Mouse (Mus musculus): ENCODE results near the gene Dok4. TPM values are rescaled to one million over a fixed set of nuclear protein-coding genes. Genes with fewer than 3 reads are reported as not detected.

Dok4 gene
- polyA plus RNA-seq, 1 experiment from 2014 or later, result 112 TPM

DNA sequence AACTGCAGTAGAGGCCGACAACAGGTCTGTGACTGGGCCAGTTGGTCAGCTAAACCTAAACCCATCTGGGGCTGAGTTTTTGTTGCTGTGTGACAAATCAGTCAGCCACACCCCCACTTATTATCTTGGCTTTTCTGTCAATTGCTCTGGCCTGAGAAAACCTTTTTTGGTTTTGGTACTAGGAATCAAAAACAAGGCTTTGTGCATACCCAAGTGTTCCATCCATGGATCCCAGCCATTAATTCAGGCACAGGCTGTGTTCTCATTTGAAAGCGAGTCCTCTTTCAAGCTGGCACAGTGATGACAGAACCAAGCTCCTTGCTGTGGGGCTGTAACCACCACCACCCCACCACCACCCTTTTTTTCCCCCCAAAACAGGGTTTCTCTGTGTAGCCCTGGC, 54.7 kb downstream of the Dok4 start:
- no peak for ATAC-seq
- no peaks in the 10 kb centered on the region for H3K27me3 ChIP-seq (ENCODE audit: control insufficient read depth, insufficient read depth, low read depth, low read length)
- 80% methylated on average over 2 of the region's 2 CpGs for WGBS
- H3K9me3 ChIP-seq (replicated peaks; ENCODE audit: control insufficient read depth, low read length, poor library complexity, severe bottlenecking), result no peaks in the 10 kb centered on the region
- H3K4me1 ChIP-seq (ENCODE audit: control insufficient read depth, insufficient read depth, low read length), result no peaks in the 10 kb centered on the region
- H3K9ac ChIP-seq (ENCODE audit: low read depth, low read length), result no peak overlapping the region
- H3K4me2 ChIP-seq (ENCODE audit: low read length), result no peak overlapping the region
- no peak overlapping the region for H3K4me3 ChIP-seq (ENCODE audit: low read depth, low read length)
- H3K36me3 ChIP-seq (ENCODE audit: control insufficient read depth, insufficient read depth, low read length), result peaks cover 13% of the 10 kb centered on the region
- no peak overlapping the region for H3K27ac ChIP-seq (ENCODE audit: low read length)

DNA sequence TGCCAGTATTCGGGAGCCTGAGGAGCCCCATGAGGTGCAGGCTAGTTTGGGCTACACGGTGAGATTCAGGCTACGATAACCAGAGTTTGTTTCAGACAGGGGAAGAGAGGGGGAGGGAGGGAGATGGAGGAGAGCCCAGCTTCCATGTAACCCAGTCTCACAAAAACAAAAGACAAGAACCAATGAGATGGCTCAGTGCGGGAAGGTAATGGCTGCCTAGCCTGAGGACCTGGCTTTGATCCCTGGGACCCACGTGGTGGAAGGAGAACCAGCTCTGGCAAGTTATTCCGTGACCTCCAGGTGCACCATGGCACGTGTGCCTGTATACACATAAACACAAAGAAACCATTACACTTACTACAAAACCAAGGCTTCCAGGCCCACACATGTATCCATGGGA, 55.6 kb downstream of the Dok4 start:
- H3K9ac ChIP-seq (ENCODE audit: low read depth, low read length), result no peak overlapping the region
- no peak overlapping the region for H3K4me2 ChIP-seq (ENCODE audit: low read length)
- no peak overlapping the region for H3K27ac ChIP-seq (ENCODE audit: low read length)
- H3K27me3 ChIP-seq (ENCODE audit: control insufficient read depth, insufficient read depth, low read depth, low read length), result no peaks in the 10 kb centered on the region
- ATAC-seq, result no peak
- no peaks in the 10 kb centered on the region for H3K4me1 ChIP-seq (ENCODE audit: control insufficient read depth, insufficient read depth, low read length)
- WGBS, result 86% methylated on average over 7 of the region's 7 CpGs
- H3K36me3 ChIP-seq (ENCODE audit: control insufficient read depth, insufficient read depth, low read length), result peaks cover 13% of the 10 kb centered on the region
- no peaks in the 10 kb centered on the region for H3K9me3 ChIP-seq (replicated peaks; ENCODE audit: control insufficient read depth, low read length, poor library complexity, severe bottlenecking)
- no peak overlapping the region for H3K4me3 ChIP-seq (ENCODE audit: low read depth, low read length)

DNA sequence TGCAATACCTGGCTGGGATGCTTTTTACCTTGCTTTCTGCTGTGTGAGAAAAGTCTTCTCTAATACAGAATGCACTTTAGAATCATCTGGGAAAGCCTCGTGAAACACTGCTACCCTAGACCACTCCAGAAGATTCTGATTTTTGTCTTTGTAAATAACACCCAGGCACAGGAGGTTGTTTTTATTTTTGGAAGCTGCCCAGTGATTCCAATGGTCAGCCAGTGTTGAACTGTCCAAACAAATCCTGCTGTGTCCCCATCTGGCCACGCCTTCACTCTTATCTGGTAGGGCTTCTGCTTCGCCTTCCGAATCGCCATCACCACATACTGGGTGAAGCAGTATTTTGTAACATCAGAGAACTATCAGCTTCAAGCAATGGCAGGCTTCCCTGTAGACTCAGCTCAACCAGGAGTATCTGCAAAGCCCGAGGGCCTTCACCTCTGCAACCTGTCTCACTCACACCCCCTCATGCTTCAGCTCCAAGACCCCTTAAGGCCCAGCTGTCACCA, 56.4 kb downstream of the Dok4 start:
- Histone ChIP-seq H3K4me3 (ENCODE audit: low read depth, low read length) (no peak overlapping the region), H3K27ac (ENCODE audit: low read length) (no peak overlapping the region), H3K9me3 (replicated peaks; ENCODE audit: control insufficient read depth, low read length, poor library complexity, severe bottlenecking) (no peaks in the 10 kb centered on the region), H3K9ac (ENCODE audit: low read depth, low read length) (no peak overlapping the region), H3K27me3 (ENCODE audit: control insufficient read depth, insufficient read depth, low read depth, low read length) (no peaks in the 10 kb centered on the region), H3K4me1 (ENCODE audit: control insufficient read depth, insufficient read depth, low read length) (no peaks in the 10 kb centered on the region), H3K36me3 (ENCODE audit: control insufficient read depth, insufficient read depth, low read length) (peaks cover 10% of the 10 kb centered on the region), H3K4me2 (ENCODE audit: low read length) (no peak overlapping the region)
- 84% methylated on average over 6 of the region's 6 CpGs for WGBS
- ATAC-seq, result no peak

DNA sequence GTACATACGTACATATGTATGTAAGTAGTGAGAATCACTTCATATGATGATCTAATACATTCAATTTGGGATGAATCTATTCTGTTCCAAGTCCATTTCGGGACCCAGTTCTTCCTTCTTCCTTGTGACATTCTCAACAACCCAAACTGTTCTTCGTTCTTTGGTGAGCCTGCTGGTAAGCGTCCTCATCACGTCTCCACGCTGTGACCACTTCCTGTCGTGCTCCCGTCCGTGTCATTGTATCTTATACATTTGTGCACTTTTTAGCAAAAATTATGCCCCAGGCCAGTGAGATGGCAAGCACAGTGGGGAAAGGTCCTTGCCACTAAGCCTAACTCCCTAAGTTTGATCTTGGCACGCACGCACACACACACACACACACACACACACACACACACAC, 58.2 kb downstream of the Dok4 start:
- Histone ChIP-seq H3K27ac (ENCODE audit: low read length) (no peak overlapping the region), H3K36me3 (ENCODE audit: control insufficient read depth, insufficient read depth, low read length) (peaks cover 5% of the 10 kb centered on the region), H3K4me2 (ENCODE audit: low read length) (no peak overlapping the region), H3K27me3 (ENCODE audit: control insufficient read depth, insufficient read depth, low read depth, low read length) (no peaks in the 10 kb centered on the region), H3K9ac (ENCODE audit: low read depth, low read length) (no peak overlapping the region), H3K4me1 (ENCODE audit: control insufficient read depth, insufficient read depth, low read length) (peaks cover 2% of the 10 kb centered on the region; the same call in 1 of the 2 replicates), H3K9me3 (replicated peaks; ENCODE audit: control insufficient read depth, low read length, poor library complexity, severe bottlenecking) (no peaks in the 10 kb centered on the region), H3K4me3 (ENCODE audit: low read depth, low read length) (no peak overlapping the region)
- no peak for ATAC-seq
- 92% methylated on average over 11 of the region's 11 CpGs for WGBS

GRCm38 (mm10) chr8:94814556-94814955, 61.6 kb downstream of the Dok4 start:
- no peak overlapping the region for H3K27ac ChIP-seq (ENCODE audit: low read length)
- no peaks in the 10 kb centered on the region for H3K36me3 ChIP-seq (ENCODE audit: control insufficient read depth, insufficient read depth, low read length)
- 0% methylated on average over 1 of the region's 1 CpGs for WGBS
- H3K27me3 ChIP-seq (ENCODE audit: control insufficient read depth, insufficient read depth, low read depth, low read length), result no peaks in the 10 kb centered on the region
- H3K4me3 ChIP-seq (ENCODE audit: low read depth, low read length), result no peak overlapping the region
- H3K4me2 ChIP-seq (ENCODE audit: low read length), result no peak overlapping the region
- no peak overlapping the region for H3K9ac ChIP-seq (ENCODE audit: low read depth, low read length)
- ATAC-seq, result no peak
- peaks cover 8% of the 10 kb centered on the region for H3K4me1 ChIP-seq (ENCODE audit: control insufficient read depth, insufficient read depth, low read length)
- H3K9me3 ChIP-seq (replicated peaks; ENCODE audit: control insufficient read depth, low read length, poor library complexity, severe bottlenecking), result no peaks in the 10 kb centered on the region

Other genes with a start within 250 kb of the Dok4 start
- gene Arl2bp, start 209.7 kb downstream of the Dok4 start, polyA plus RNA-seq (2015; fragmentation: Nextera tagmentation; extraction: Ambion mirVana), result 179 and 183 TPM in 2 replicates
- gene Pllp, start 180.1 kb downstream of the Dok4 start, polyA plus RNA-seq (2015; fragmentation: Nextera tagmentation; extraction: Ambion mirVana), result 1.7 and 3.4 TPM in 2 replicates
- not detected in 2 replicates for gene Ccl22, start 130.7 kb downstream of the Dok4 start, polyA plus RNA-seq (2015; fragmentation: Nextera tagmentation; extraction: Ambion mirVana)
- 38.4 and 55.8 TPM in 2 replicates for gene Cx3cl1, start 104.3 kb downstream of the Dok4 start, polyA plus RNA-seq (2015; fragmentation: Nextera tagmentation; extraction: Ambion mirVana)
- 0.40 and 0.62 TPM in 2 replicates for gene Ccl17, start 65.9 kb downstream of the Dok4 start, polyA plus RNA-seq (2015; fragmentation: Nextera tagmentation; extraction: Ambion mirVana)
- gene Coq9, start 38.0 kb downstream of the Dok4 start, polyA plus RNA-seq (2015; fragmentation: Nextera tagmentation; extraction: Ambion mirVana), result 53.5 and 61.2 TPM in 2 replicates
- gene Ciapin1, start 38.0 kb downstream of the Dok4 start, polyA plus RNA-seq (2015; fragmentation: Nextera tagmentation; extraction: Ambion mirVana), result 188 and 194 TPM in 2 replicates
- 111 and 112 TPM in 2 replicates for gene Polr2c, start 18.9 kb downstream of the Dok4 start, polyA plus RNA-seq (2015; fragmentation: Nextera tagmentation; extraction: Ambion mirVana)
- 3.4 and 3.8 TPM in 2 replicates for gene Ccdc102a, start 41.8 kb upstream of the Dok4 start, polyA plus RNA-seq (2015; fragmentation: Nextera tagmentation; extraction: Ambion mirVana)
- gene Adgrg5, start 47.4 kb upstream of the Dok4 start, polyA plus RNA-seq (2015; fragmentation: Nextera tagmentation; extraction: Ambion mirVana), result 0.62 TPM in 1 of 2 replicates, not detected in the other
- 147 and 153 TPM in 2 replicates for gene Adgrg1, start 98.4 kb upstream of the Dok4 start, polyA plus RNA-seq (2015; fragmentation: Nextera tagmentation; extraction: Ambion mirVana)
- 0.56 and 0.64 TPM in 2 replicates for gene Adgrg3, start 141.4 kb upstream of the Dok4 start, polyA plus RNA-seq (2015; fragmentation: Nextera tagmentation; extraction: Ambion mirVana)
- 2.4 and 2.5 TPM in 2 replicates for gene Drc7, start 178.8 kb upstream of the Dok4 start, polyA plus RNA-seq (2015; fragmentation: Nextera tagmentation; extraction: Ambion mirVana)
- 43.4 and 50.2 TPM in 2 replicates for gene Katnb1, start 204.9 kb upstream of the Dok4 start, polyA plus RNA-seq (2015; fragmentation: Nextera tagmentation; extraction: Ambion mirVana)

Data from midbrain, embryonic 16.5 days (tissue).